Mouse (Mus musculus) ovary, postnatal 14 days (tissue): ENCODE measurements at regions not wholly inside any gene's neighbourhood (a gene's known extent, or its start where the extent isn't known, plus 50 kb on each side); places are given as distances from the start of the nearest gene placed in this dataset.

ENCODE experiments used
- DNase-seq: peaks from one replicate; pipeline ENCODE4 v3.0.0; 2022; ENCODE audit warnings: low spot score

DNA sequence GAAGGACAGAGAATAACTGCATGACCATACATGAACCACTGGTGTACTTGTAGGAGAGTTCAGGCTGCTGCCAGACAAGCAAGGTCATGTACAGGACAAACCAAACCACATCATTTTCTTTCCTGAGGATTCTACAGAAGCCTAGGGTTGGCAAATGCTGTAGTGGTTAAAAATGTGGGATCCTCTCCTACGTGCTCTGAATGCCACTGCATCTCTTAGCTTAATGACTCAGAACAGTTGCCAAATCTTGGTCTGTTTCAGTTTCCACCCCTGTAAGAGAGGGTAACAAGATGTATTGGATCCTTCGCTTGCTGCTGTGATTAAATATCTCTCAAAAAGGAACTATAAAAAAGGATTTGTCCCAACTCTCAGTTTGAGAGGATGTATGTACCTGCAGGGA, 938.1 kb downstream of the 4930444P10Rik start:
- DNase-seq = no peak

DNA sequence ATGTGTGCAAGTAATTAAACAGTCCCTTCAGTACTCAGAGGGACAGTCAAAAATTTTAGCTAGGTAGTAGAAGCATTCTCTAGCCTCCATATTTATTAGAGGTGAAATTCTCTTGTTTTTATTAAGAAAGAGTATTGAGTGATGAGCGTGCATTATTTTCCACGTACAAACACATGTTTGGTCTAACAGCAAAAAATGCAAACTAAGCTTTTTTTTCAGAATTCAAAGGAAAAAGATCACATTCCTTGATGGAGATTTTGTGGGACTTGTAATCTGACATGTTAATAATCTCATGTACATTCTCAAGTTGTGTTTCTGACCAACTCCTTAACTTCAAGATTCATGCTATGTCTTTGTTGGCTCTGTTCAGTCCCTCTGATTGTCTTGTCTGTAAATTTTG, 939.2 kb downstream of the 4930444P10Rik start:
- DNase-seq = no peak

DNA sequence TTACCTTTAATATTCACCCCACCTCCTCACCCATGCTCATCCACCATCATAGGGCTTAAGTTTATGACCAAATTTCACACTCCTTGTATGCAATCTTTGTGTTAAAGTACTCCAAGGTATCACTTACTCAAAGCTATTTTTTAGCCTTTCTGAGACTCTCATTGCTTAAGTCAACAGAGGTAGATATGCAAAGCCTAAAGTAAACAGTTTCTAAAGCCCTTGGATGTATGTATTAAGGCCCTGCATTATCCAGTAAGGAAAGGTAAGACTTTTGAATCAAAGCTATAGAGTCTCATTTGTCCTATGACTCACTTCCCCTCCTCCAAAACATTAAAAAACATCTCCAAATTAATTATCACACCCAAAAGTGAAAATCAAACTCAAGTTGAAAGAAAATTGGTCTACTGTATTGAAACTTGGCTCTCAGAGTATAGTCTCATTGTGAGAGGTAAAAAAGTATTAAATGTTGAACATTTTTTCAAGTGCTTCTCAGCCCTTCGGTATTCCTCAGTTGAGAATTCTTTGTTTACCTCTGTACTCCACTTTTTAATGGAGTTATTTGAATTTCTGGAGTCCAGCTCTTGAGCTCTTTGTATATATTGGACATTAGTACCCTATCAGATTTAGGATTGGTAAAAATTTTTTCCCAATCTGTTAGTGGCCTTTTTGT, 949.1 kb downstream of the 4930444P10Rik start:
- DNase-seq = no peak

DNA sequence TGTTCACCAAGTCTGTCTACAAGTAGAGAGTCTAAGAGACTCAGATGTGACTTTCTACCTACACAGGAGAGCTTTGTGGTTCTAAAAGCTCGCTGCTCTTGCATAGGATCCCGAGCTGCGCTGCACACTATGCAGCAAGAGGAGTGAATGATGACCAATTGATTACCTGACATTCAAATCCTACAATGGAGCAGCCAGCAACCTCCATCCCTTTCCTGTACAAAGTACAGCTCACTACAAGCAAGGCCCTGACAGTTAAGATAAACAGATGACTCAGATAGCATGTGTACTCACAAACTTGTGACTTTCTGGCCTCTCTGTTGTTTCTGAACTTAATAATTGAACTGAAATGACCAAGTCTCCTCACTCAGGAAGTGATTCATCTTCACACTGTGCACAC, 974.7 kb downstream of the 4930444P10Rik start:
- no peak for DNase-seq

DNA sequence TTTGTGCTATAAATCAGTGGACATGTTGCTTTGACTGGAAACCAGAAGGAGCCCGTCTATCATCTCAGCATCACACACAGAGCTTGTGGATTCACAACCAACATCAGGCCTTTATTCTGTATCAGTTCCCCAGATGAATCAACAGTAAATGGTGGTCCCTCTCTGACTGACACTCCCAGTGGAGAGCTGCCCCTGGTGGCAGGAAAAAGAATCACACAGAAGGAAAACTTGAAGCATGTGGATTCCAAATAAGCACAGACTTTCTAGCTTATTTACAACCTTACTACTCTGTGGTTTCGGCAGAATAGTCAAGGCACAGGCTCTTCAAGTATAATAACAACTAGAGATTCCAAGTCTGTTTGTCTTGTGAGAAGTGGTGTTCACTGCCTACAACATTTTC, 981.7 kb downstream of the 4930444P10Rik start:
- no peak for DNase-seq

DNA sequence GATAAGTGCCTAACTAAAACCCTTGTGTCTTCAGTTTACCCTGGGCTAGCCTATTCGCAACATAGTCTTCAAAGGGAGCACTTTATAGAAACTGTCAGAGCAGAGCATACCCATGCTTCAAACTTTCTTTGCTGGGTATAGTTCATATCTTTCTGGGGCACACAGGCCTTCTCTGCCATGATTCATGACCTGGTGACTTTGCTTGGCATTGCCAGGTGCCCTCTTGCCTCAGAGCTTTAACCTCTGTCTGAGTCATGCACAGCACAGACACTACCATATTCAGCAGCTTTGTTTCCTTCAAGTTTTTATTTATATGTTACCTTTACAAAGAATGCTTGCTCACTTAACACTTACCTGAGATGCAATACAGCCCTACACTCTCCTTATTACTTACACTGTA, 1022.8 kb downstream of the 4930444P10Rik start:
- no peak for DNase-seq

DNA sequence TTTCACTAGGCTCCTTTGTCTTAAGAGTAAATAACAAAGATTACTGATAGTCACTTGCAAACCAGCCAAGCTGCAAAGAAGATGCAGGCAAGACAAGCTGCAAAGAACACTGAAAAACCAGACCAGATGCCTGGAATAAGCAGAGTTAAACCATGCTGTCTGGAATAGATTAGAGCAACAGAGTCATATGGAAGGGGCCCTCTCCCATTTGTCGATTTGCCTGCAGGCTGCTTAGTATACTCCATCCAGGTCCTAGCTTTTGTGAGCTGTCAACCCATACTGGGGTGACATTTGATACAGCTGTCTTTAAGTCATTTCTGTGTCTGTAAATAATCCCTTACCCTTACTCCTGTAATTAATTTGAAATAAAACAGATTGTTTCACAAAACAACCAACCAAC, 1059.1 kb downstream of the 4930444P10Rik start:
- DNase-seq = no peak

DNA sequence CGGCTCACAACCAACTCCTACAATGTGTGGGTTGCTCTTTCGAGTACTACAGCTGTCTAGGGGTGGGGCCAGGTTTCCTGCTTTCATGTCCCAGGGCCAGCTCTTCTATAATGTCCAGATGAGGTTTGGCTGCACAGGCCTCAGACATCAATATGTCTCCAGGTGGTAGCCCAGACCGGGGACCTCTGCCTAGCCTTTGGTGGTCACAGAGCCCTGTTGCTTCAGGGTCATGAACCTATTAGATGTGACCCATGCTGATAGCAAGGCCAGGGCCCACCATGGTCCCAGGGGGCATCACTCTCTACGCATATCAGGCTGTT, 1074.7 kb downstream of the 4930444P10Rik start:
- DNase-seq = no peak

DNA sequence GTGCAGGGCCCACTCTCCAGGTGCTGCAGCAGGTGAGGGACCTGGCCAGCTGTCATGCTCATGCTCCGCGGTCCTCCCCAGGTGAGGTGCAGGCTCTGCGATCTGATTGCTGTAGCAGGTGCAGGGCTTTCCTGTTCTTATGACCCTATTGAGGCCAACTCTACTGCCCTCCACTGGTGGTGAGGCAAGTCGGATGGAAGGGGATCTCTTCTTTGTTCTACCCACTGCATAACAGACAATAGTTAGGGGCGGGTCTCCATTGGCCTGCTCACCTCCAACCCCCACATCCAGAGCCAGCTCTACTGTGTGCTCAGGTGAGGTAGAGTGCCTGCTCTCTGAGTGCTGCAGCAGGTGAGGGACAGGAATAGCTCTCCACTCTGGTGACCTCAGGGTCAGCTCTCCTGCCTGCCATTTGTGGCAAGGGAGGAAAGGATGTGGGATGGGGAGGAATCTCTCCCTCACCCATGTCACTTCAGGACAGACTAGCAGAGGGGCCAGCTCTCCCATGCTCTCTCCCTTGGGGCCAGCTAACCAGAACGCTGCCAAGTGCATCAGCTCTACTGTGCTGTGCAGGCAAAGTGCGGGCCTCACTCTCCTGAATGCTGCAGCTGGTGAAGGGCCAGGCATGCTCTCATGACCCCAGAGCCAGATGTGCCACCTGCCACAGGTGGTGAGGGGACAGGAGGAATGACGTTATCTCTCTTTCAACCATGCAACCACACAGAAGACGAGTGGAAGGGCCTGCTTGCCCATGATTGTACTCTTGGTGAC, 1075.3 kb downstream of the 4930444P10Rik start:
- no peak for DNase-seq

DNA sequence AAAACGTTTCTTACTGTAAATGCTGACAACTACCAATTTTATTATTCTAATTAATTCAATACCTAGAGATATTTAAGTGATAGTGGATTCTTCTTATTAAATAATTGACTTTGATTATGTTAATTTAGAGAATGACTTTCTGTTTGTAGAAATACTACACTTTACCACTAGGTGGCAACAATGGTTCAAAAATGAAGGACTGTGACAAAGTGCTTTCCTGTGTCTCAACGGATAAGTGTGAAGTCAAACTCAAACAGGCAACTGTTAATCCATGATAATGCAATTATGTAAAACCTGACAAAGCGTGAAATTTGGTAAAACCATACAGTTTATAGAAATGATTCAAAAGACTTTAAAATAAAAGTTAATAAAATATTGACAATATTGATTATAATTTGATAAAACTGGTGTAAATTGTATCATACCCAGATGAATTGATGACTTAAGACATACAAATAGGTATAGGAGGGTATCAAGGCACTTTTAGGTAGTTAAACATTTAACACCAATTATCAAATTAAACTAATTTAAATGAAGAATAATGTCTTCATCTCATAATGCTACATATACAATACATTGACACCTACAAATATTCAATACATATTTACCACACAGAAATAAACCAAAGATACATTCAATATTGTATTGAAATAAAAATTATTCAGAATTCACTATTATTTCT, 1085.3 kb downstream of the 4930444P10Rik start:
- no peak for DNase-seq

DNA sequence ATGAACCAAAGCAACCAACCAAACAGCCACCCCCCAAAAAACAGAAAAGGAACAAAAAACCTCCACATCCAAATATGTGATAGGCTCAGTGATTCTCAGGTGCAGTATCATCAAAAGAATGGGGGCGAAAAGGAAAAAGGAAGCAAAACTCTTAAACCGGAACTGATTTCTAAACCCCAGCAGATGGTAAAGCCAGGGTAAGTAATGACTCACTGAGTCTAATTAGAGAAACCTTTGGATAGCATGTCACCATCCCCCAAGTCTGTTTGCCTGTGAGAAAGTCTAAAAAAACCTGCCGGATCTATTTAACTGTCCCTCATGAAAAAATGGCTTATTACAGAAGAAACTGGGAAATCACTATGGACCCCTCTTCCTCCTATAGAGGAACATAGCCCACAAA, 1097.8 kb downstream of the 4930444P10Rik start:
- no peak for DNase-seq

DNA sequence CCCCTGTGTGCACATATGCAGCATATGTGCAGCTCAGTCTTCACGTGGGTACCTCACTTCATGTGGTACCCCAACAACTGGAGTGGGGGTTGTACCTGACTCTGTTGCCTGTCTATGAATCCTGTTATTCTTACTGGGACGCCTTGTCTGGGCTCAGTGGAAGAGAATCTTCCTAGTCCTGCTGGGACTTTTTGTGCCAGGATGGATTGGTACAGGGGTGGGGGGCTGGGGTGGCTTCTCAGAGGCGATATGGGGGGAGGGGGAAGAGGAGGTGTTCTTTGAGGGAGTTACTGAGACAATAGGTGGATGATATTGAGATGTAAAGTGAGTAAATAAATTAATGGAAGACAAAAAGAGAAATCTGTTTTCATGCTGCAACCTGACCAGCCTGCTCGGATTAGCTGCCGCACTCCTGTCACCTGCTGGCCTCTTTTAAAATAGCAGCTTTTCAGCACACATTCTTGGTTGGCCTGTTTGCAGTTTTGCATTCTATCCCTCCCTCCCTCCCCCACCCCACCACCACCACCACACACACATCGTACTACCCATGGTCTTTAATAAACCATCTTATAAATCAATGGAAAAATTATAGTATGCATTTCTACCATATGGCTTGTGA, 1112.9 kb downstream of the 4930444P10Rik start:
- DNase-seq = peak; percentile 1
